Mouse (Mus musculus): Measurements from ENCODE around the gene Hist1h2ai. TPM values are rescaled to one million over a fixed set of nuclear protein-coding genes. Genes with fewer than 3 reads are reported as not detected.
A peak's percentile ranks its signal among the peaks of the same experiment; 100 is the strongest.
"Not testable (repeated sequence)": the region's sequence is repeated elsewhere in the genome, so short reads cannot be mapped to it uniquely, and the experiment has no call there.

Gene Hist1h2ai
- 14.7 and 32.5 TPM in 2 replicates for polyA plus RNA-seq (2015; fragmentation: Nextera tagmentation; extraction: Ambion mirVana)

GRCm38 (mm10) chr13:21715864-21716539, at the start of gene Hist1h2ai, which contains the start of gene Hist1h2bl:
Gene Hist1h2ai, plus strand, starts transcription at chr13:21716422.
Gene Hist1h2bl, minus strand, starts transcription at chr13:21716143.
- peak within 1 kb of the TSS; percentile 74 for H3K4me2 ChIP-seq (replicated peaks)
- H3K4me3 ChIP-seq (replicated peaks), result peak within 1 kb of the TSS; percentile 39
- H3K9ac ChIP-seq, result peak within 1 kb of the TSS; percentile 54
- H3K36me3 ChIP-seq; H3K9me3 ChIP-seq; H3K27me3 ChIP-seq (replicated peaks): not testable (repeated sequence)
- peak within 1 kb of the TSS; percentile 93 for H3K27ac ChIP-seq
- ATAC-seq, result peak; percentile 94
- peaks cover 16% of the 10 kb centered on the region for H3K4me1 ChIP-seq (replicated peaks)
- under 1% methylated on average over 36 of the region's 50 CpGs for WGBS

GRCm38 (mm10) chr13:21677305-21677704, 38.9 kb upstream of the Hist1h2ai start, which contains the start of gene Olfr1360:
Gene Olfr1360, minus strand, starts transcription at chr13:21677405.
- no peak for ATAC-seq
- Histone ChIP-seq H3K4me2 (replicated peaks) (no peak within 1 kb of the TSS), H3K27ac (no peak within 1 kb of the TSS), H3K4me1 (replicated peaks) (no peaks in the 10 kb centered on the region), H3K9me3 (no peaks in the 10 kb centered on the region), H3K9ac (no peak within 1 kb of the TSS), H3K4me3 (replicated peaks) (no peak within 1 kb of the TSS), H3K27me3 (replicated peaks) (no peaks in the 10 kb centered on the region), H3K36me3 (no peaks in the 10 kb centered on the region)
- WGBS, result 87% methylated on average over 2 of the region's 2 CpGs

GRCm38 (mm10) chr13:21697811-21698210, 18.4 kb upstream of the Hist1h2ai start, which contains the start of gene Olfr1359:
Gene Olfr1359, plus strand, starts transcription at chr13:21698111.
- no peaks in the 10 kb centered on the region for H3K4me1 ChIP-seq (replicated peaks)
- ATAC-seq, result no peak
- no peak within 1 kb of the TSS for H3K4me3 ChIP-seq (replicated peaks)
- H3K27me3 ChIP-seq (replicated peaks), result no peaks in the 10 kb centered on the region
- no peaks in the 10 kb centered on the region for H3K36me3 ChIP-seq
- H3K27ac ChIP-seq, result no peak within 1 kb of the TSS
- H3K9ac ChIP-seq, result no peak within 1 kb of the TSS
- H3K9me3 ChIP-seq, result no peaks in the 10 kb centered on the region
- H3K4me2 ChIP-seq (replicated peaks), result no peak within 1 kb of the TSS

- no peak overlapping the region for H3K27ac ChIP-seq
- H3K9ac ChIP-seq, result no peak overlapping the region
- no peaks in the 10 kb centered on the region for H3K36me3 ChIP-seq
- ATAC-seq, result no peak
- no peak overlapping the region for H3K4me3 ChIP-seq (replicated peaks)
- H3K27me3 ChIP-seq (replicated peaks), result no peaks in the 10 kb centered on the region
- no peaks in the 10 kb centered on the region for H3K4me1 ChIP-seq (replicated peaks)
- WGBS, result 71% methylated on average over 4 of the region's 4 CpGs
- no peaks in the 10 kb centered on the region for H3K9me3 ChIP-seq
- H3K4me2 ChIP-seq (replicated peaks), result no peak overlapping the region
These were observed 9.6 kb upstream of the Hist1h2ai start for GRCm38 (mm10) chr13:21706669-21707068.

GRCm38 (mm10) chr13:21710031-21710711, 6.1 kb upstream of the Hist1h2ai start:
- Histone ChIP-seq H3K9me3 (no peaks in the 10 kb centered on the region), H3K9ac (peak overlapping the region; percentile 60), H3K4me3 (replicated peaks) (peak overlapping the region; percentile 62), H3K4me2 (replicated peaks) (peak overlapping the region; percentile 41), H3K4me1 (replicated peaks) (peaks cover 4% of the 10 kb centered on the region), H3K36me3 (no peaks in the 10 kb centered on the region), H3K27ac (peak overlapping the region; percentile 79), H3K27me3 (replicated peaks) (no peaks in the 10 kb centered on the region)
- ATAC-seq, result peak; percentile 87
- WGBS, result under 1% methylated on average over 32 of the region's 32 CpGs

GRCm38 (mm10) chr13:21710821-21711525, 5.2 kb upstream of the Hist1h2ai start:
- WGBS, result 3% methylated on average over 22 of the region's 22 CpGs
- no peaks in the 10 kb centered on the region for H3K9me3 ChIP-seq
- no peaks in the 10 kb centered on the region for H3K27me3 ChIP-seq (replicated peaks)
- H3K4me3 ChIP-seq (replicated peaks), result peak overlapping the region; percentile 40
- H3K4me2 ChIP-seq (replicated peaks), result peak overlapping the region; percentile 58
- no peaks in the 10 kb centered on the region for H3K36me3 ChIP-seq
- peaks cover 8% of the 10 kb centered on the region for H3K4me1 ChIP-seq (replicated peaks)
- no peak overlapping the region for H3K27ac ChIP-seq
- peak; percentile 84 for ATAC-seq
- no peak overlapping the region for H3K9ac ChIP-seq

GRCm38 (mm10) chr13:21711698-21712097, 4.5 kb upstream of the Hist1h2ai start:
- ATAC-seq, result no peak
- no peak overlapping the region for H3K27ac ChIP-seq
- H3K9me3 ChIP-seq, result no peaks in the 10 kb centered on the region
- H3K27me3 ChIP-seq (replicated peaks), result no peaks in the 10 kb centered on the region
- H3K4me2 ChIP-seq (replicated peaks), result peak overlapping the region; percentile 58
- no peak overlapping the region for H3K4me3 ChIP-seq (replicated peaks)
- WGBS, result 24% methylated on average over 4 of the region's 4 CpGs
- H3K9ac ChIP-seq, result no peak overlapping the region
- peaks cover 8% of the 10 kb centered on the region for H3K4me1 ChIP-seq (replicated peaks)
- no peaks in the 10 kb centered on the region for H3K36me3 ChIP-seq

GRCm38 (mm10) chr13:21714725-21715124, 1.5 kb upstream of the Hist1h2ai start:
- Histone ChIP-seq H3K9me3 (no peaks in the 10 kb centered on the region), H3K27me3 (replicated peaks) (no peaks in the 10 kb centered on the region), H3K9ac (peak overlapping the region; percentile 52), H3K4me1 (replicated peaks) (peaks cover 16% of the 10 kb centered on the region), H3K4me2 (replicated peaks) (peak overlapping the region; percentile 74), H3K4me3 (replicated peaks) (peak overlapping the region; percentile 39), H3K27ac (peak overlapping the region; percentile 91), H3K36me3 (no peaks in the 10 kb centered on the region)
- WGBS, result under 1% methylated on average over 7 of the region's 7 CpGs
- ATAC-seq, result no peak

- H3K9ac ChIP-seq, result peak overlapping the region; percentile 52
These were observed 925 bp upstream of the Hist1h2ai start for GRCm38 (mm10) chr13:21715131-21715863.

GRCm38 (mm10) chr13:21716540-21717391, 544 bp downstream of the Hist1h2ai start:
- peak overlapping the region; percentile 39 for H3K4me3 ChIP-seq (replicated peaks)
- H3K36me3 ChIP-seq; H3K9me3 ChIP-seq; H3K27me3 ChIP-seq (replicated peaks): not testable (repeated sequence)
- under 1% methylated on average over 19 of the region's 38 CpGs for WGBS
- ATAC-seq, result 0 out of 2 replicates have a peak, but pooled peaks have one; percentile 3
- peak overlapping the region; percentile 93 for H3K27ac ChIP-seq
- peak overlapping the region; percentile 54 for H3K9ac ChIP-seq
- peaks cover 16% of the 10 kb centered on the region for H3K4me1 ChIP-seq (replicated peaks)
- H3K4me2 ChIP-seq (replicated peaks), result peak overlapping the region; percentile 74

More at GRCm38 (mm10) chr13:21715131-21715863, 925 bp upstream of the Hist1h2ai start:
- Histone ChIP-seq H3K4me2 (replicated peaks) (peak overlapping the region; percentile 74), H3K27ac (peak overlapping the region; percentile 91), H3K9me3 (no peaks in the 10 kb centered on the region), H3K4me3 (replicated peaks) (peak overlapping the region; percentile 39), H3K36me3 (no peaks in the 10 kb centered on the region), H3K4me1 (replicated peaks) (peaks cover 16% of the 10 kb centered on the region), H3K27me3 (replicated peaks) (no peaks in the 10 kb centered on the region)
- under 1% methylated on average over 22 of the region's 22 CpGs for WGBS
- ATAC-seq, result no peak
